Mouse (Mus musculus) left cerebral cortex, adult 9 months (tissue): ENCODE measurements at regions not wholly inside any gene's neighbourhood (a gene's known extent, or its start where the extent isn't known, plus 50 kb on each side); places are given as distances from the start of the nearest gene placed in this dataset.

Experiments
- DNase-seq, 2 experiments: peaks; one replicate each; pipeline ENCODE4 v3.0.0; 2022; ENCODE audit warnings: low spot score in 2 of 2

DNA sequence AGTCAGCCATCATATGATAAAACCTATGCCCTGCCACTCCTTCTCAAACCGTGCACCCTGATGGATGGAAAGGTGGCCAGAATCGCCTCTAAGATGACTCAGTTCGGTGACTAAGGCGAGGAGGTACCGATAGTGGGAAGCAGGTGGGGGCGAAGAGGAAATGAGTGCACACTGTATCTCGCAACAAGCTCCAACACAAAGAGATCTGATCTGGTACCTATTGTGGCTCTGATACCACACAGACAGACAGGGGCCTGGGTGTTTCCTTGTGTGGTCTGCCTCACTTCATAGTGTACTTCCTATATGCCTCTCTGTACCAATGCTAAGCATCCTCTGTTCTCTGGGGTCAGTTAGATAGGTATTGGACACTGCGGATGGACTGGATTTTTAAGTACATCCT is 178.0 kb upstream of the Lpp start:
- DNase-seq, result no peak

DNA sequence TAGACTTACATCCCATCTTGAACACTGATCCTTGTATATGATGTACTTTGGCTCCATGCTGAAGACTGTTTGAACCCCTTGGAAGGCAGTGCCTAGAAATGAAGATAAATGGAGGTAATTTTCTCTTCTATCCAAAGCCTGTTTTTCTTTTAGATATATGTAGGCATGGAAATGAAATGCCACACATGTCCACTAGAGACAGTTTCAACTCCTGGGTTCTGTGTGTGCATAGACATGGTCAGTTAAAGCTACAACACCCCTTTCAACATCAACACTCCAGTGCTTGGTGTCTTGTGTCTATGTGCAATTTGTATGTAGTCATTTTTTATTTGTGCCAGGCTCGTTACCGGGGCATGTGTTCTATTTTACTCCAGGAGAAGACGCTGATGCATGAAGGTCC is 179.7 kb upstream of the Lpp start:
- no peak for DNase-seq

DNA sequence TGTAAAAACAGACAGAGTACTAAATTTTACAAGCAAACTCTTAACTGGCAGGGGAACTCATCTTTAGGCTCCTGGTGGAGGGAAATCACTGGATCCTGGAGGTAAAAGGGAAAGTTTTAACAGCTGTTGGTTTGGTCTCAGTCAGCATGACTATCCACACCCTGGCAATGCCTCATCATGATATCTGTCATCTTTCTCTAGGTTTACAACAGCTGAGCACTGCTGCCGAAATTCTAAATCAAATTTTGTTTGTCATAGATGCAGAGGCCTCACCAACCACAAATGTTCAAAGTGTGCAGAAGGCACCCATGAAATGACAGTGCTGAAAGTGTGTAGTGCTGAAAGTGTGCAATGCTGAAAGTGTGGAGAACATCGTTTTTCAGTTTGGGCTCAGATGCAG is 180.6 kb upstream of the Lpp start:
- DNase-seq, result no peak

DNA sequence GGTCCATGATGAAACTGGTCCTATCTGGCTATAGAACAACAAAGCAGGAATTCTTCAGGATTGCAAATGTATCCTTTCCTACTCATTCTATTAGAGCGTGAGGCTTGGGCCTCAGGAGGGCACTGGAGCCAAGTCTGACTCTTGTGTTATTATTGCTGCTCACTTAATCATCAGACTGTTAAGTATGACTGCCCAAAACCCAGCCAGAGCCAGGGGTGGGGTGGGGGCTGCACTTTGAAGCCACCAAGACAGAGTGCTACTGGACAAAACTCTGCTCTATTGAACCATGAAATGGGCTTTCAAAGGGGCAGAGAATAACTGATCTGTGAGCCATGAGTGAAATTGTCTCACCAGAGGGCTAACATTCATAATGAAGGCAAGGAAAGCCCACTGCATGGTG is 181.7 kb upstream of the Lpp start:
- no peak for DNase-seq

DNA sequence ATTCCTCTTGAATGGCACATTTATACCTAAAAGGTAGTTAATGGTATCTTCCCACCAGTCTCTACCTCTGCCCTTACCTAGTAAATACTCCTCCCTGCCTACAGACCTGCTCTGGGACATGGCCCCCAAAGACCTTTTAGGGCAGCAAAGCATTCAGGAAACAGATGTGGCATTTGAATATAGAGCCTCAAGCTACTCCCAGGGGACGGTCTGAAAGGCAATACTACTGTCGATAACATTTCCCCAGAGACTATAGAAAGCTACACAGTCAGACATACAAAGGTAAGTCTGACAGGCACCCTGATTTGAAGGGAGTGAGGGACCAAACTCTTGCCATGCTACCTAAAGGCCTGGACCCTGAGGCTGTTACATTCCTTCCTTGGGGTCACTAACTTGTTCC is 184.4 kb upstream of the Lpp start:
- no peak for DNase-seq

DNA sequence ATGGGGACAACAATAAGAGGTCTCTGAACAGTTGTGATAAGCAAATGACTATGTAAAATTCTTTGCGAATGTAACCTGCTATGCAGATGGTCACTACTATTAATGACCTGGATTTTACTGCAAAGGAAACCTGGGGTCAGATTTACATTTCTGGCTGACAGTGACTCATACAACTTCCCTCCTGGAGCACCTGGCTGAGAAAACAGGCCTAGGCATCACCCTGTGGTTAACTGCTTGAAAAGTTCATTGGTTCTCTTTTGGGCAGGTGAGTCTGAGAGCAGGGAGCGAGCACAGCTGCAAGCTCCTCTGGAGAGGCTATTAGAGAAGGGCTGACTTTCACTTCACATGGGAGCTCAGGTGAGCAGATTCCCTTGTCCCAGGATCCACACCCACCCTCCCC is 185.2 kb upstream of the Lpp start:
- DNase-seq, result no peak

DNA sequence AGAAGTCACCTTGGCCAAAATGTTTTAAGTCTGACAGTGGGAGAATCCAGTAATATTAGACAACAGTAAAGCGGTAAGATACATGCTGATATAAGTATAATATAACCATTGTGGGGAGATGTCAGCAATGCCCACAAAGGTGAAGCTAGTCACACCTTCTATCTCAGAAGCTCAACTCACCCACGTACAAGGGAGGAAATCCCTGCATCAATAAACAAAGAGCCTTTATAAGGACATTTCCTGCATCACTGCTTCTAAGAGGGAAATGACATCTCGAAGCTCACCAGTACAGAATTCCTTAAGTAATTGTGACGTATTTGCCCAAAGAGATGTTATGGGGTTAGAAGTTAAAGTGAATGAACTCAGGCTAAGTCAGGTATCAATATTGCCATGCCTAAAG is 186.3 kb upstream of the Lpp start:
- no peak for DNase-seq

DNA sequence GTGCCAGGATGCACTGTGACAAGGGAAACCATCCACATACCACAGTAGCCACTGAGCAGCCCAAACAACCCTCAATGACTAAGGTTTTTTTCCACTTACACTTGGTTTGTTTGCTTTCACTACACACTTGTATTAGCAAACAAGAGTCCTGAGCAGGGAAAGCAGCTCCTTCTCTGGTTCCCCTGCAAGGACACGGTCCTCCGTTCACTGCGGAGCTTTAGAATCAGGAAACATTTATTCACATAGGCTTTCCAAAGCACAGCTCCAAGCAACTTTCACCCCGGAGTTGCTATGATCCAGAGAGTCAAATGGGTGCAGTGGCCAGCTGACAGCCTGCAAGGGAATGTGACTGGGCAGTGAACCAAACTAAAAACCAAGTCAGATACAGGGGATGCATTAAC is 186.8 kb upstream of the Lpp start:
- DNase-seq, result no peak

DNA sequence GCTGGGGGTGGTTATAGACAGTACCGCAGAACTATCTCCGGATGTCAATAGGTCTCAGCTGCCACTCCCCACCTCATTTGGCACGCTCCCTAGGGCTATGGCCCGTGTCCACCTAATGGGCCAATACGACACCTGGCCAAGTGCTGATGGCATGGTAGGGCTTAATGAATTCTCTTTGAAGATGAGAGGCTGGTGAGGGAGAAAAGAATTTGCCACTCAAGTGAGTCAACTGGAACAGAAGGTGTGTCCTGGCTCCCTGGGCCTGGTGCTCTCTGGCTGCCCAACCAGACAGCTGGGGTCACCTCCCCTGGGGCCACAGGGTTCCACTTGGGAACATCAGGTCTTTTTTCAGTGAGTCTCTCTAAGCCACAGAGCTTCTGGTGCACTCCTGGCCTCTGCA is 187.7 kb upstream of the Lpp start:
- no peak for DNase-seq

DNA sequence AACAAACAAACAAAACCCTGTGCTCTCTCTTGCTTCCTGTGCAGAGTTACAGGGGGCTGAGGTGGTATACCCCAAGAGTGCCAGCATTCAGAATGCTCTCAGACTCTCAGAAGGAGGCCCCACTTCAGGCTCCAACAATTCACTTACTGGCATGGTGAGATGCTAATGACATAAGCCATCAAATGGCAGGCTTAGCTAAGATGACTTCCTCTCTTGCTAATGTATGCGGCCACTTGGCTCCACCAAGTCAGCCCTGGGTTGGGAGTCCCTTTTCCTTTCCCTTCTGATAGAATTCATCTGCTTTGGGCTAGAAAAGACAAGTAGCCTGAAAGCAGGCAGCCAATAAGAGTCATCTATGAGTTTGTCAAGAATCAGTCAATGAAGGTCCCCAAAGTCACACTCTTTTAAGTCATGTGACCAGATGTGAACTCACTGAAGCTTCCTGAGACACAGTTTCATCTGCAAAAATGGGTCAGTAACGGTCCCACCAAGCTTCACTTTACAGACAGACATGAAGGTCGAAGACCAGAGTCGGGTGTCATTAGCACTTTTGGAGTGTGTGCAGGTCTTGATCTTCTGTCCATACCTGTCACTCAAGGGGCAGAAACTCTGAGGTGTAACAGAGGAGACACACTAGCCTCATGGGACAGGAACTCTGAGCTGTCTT is 189.1 kb upstream of the Lpp start:
- DNase-seq, result no peak

DNA sequence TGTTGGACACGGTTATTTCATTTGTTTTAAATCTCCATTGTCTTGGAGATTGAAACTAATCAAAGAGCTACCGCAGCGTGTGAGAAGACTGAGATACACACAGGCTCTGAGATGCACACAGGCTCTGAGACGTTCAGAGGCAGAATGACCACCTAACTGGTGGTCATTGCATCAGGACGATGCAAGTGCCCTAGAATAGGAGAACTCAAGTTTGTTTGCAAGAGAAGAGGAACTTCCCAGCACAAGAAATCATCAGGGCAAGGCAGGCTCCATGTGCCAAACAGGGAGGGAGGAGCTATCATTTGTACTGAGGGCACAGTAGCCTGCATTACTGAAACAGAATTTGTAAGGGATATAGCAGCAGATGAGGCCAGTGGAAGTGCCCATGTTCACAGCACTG is 190.7 kb upstream of the Lpp start:
- DNase-seq, result no peak

DNA sequence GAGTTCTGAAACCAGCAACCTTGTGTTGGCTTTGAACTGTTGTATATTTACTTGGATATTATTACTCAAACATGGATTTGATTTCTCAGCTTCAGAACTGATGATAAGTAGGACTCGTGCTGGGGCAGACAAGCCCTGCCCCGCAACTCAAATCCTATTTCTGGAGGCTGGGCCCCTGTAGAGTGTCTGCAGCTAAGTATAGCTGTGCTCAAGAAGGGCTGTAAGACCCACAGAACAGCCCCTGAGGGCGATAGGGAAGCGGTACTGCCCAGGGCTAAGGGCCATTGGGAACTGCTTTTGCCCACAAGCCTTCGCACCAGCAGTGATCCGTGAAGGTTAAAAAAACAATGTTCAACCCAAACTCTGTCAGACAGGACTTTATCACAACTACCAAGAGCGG is 191.9 kb upstream of the Lpp start:
- no peak for DNase-seq

DNA sequence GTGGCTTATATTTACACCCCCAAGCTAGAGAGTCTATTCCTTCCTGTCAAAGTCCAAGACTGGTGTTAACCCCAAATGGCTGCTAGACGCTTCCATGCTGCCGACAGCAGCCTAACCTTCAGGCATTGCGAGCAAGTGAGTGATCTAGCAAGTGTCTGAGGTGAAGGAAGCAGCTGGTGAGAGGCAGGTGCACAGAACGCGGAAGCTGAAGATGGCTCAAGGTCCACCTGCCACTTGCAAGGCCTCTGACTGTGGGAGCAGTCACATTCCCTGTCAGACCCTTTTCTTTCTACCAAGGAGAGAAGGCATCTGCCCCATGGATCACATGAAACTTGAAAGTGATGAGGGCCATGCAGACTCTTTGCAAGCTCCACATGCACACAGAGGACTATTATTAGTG is 193.1 kb upstream of the Lpp start:
- no peak for DNase-seq

DNA sequence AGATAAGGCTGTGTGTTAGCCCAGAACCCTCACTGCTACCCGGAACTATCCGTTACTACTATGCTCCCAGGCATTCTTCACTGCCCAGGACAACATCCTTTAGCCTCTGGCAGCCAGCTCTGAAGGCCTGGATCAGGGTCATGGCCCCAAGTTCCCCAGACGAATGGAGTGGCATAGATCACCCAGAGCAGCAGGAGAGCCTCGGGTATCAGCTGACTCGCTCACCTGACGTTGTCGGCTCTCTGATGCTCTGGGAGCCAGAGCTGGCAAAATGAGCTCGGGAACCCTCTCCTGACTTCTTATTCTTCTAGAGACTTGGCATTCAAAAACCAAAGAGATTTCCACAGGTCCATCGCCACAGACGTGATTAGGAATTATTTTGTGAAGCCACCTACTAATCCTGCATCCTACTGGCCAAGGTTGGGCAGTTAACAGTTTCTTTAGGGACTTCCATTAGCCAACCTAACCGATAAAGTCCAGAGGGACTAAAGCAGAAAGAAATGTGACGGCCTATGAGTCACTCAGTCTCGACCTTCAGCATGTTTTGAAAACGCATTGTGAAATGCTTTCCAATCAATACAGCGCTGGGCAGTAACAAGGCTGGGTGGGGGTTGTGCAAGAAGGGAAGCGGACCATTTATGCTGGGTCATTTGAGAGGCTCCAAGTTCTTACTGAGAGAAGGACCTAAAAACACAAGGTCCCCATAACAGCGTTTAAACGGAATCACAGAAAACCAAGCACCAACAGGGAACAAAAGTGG is 193.7 kb upstream of the Lpp start:
- DNase-seq, result no peak

DNA sequence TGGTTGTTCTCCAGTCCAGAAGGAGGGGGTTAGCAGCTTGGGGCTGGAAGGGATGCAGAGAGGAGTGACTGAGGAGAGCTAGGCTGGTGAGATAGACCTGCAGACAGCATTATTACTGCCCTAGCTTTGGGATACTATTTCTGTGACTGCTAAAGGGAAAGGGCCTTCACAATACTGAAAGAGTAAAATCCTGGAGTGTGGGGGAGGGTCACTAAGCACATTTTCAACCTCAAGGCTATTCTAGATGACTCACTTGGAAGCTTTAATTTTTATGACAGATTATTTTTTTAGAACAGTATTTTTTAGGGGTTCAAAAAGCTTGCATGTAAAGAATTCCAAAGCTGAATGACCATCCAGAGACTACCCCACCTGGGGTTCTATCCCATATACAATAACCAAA is 195.0 kb upstream of the Lpp start:
- DNase-seq, result no peak

DNA sequence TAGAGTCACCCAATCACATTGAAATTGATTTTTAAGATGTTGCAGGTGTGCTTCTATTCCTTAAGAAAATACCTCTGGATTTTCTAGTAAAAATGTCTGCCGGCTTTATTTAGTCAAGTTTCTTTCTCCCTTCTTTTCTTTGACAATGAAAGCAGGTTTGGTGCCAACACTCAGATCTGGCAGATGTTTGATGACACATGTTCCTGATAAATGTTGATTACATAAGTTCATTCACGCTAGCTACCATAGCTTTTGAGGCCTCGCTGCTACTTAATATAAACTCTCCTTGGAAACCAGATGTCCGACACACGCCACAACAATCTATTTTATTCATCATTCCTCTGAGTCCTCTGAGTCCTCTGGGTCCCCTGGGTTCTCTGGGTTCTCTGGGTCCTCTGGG is 195.7 kb upstream of the Lpp start:
- DNase-seq, result no peak

DNA sequence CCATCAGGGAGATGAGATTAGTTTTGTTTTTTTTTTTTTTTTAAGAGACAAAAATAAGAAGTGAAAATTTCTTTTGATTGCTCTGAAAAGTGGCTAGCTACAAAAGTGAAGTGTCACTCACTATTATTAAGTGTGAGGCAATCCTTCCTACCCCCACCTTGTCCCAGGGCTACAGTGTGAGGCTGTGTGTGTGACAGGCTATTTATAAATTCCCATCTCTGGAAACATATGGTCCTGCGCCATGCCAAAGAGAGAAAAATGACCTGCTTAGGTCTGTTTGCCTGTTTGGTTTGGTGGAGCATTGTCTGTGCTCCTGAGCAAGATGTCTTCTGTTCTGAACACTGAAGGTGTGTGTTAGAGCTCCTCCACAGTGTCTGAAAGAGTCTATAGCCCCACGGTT is 199.4 kb upstream of the Lpp start:
- no peak for DNase-seq

DNA sequence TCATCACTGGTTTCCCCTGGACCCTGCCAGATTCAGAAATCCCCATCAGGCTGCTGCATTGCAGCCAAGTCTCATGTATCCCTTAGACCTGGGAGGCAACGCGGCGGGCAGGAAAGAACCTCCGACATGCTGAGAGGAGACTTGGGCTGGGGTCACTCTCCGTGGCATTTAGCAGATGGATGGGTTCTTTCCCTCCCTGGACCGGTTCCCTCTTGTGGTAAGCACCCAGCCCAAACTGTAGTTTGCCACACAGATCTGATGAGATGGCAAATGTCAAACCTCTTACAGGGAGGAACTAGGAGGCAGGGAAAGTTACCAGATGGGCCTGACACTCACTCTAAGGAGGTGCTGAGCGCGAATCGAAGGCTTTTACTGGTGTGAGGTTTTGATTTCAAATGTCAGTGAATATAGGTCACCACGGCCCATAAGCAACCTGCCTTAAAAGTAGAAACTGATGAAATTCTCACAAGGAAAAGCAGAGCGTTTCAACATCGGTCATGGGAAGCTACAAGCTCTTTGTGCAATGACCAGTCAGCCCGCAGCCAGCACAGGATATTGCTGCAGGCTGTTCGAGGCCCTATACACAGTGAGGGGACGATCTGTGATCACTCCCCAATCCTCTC is 199.9 kb upstream of the Lpp start:
- no peak for DNase-seq

DNA sequence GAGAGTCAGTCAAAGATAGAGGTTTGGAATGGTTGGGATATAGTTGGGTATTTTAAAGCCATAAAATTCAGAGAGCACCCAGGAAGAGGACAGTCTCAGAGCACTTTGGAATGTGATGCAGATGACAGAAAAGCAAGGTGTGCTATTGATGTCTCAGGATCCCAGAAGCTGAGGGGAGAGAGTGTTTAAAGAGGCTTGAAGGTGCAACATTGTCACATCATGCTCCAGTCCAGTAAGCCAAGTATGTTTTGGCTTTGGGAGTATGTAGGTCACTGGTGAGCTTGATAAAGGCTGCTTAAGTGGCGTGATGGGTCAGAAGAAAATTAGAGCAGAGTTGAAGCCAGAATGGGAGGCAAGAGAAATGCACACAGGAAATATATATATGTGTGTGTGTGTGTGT is 201.3 kb upstream of the Lpp start:
- no peak for DNase-seq

DNA sequence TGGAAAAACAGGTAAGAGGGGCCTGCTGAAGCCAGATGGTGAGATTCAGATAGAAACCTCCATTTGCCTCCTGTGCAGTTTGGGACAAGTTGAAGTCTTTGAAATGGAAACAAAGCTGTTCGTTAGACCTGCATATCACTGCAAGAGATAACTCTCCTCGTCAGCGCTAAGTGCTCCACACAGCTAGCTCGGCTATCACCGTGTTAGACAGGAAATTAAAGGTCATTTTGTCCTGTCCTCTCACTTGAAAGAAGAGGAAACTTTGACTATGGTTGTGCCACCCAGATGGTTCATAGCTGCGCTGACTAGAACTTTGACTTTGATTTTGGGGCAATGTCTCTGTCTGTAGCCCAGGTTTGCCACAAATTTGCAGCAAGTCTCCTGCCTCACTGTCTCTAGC is 198.5 kb upstream of the Bcl6 start:
- no peak for DNase-seq

DNA sequence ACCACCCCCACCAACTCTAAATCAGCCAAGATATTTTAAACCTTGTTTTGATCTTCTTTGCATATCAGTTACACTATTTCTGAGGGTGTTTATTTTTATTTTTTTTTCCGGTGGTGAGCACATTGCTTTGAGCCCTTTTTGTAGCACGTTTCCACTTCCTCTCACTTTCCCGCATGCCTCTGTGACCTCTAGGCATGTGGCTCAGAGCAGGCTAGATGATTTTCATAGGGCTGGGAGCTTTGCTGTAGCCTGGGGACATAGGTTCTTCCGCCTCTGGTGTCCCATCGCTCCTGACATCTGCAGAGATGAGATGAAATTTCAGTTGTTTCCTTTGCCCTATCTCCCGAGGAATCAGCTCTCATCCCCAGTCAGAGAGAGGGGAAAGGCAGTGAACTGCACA is 197.3 kb upstream of the Bcl6 start:
- DNase-seq, result no peak

DNA sequence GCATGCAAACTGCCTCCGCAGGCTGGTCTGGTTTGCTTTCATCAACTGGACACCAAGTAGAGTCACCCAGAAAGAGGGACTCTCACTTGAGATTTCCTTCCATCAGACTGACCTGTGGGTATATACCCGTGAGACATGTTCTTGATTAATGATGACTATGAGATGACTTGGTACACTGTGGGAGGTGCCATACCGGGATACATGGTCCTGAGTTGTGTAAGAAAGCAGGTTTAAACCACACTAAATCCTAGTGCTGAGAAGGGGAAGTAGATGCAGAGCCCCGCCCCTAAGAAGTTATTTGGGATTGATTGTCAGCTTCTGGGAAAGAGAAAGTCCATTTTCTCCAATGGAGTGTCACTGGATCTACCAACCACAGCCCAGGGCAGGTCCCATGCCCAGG is 196.2 kb upstream of the Bcl6 start:
- DNase-seq, result no peak

DNA sequence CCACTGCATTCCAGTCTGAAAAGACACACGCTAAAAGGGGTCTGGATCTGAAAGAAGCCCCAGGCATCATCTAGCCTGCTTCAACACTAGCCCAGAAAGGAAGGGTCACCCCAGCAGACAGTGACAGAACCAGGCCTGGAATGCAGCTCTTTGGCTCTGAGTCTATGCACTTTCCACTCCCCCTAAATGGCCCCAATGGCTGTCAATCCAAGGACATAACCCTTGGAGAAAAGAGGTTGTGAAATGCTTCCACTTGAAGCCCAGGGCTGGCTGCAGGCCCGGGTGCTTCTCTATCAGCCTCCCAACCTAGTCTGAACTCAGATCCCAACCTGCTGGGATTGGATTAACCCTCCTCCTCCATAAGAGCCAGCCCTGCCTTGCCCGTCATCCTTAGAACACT is 194.6 kb upstream of the Bcl6 start:
- DNase-seq, result no peak

DNA sequence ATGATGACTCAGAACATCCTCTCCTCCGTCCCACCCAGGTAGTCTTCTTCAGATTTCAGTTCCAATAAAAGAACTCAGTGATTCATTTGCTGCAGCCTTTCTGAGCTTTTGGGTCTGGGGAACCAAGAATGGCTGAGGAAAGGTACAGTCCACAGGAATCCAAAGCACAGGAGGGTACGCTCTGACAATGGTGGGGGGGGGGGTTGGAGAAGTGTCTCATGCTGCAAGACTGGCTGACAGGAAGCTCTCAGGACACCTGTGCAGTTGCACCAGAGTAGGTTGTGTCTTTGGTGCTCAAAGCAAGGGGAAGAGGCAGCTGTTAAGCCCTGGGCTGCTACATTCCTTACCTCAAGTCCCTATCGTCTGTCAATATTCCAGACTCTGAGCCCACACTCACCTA is 192.7 kb upstream of the Bcl6 start:
- no peak for DNase-seq
